Mouse (Mus musculus) small intestine, adult 2 months (tissue): ENCODE results near the gene Cldn11.

Experiments used
- CTCF ChIP-seq: fragments of 200-500 bp; IDR thresholded peaks from 2 replicates; pipeline ENCODE4 v1.5.1; 2012; ENCODE audit warnings: low read depth, mild to moderate bottlenecking, control low read depth, inconsistent platforms, low read length, moderate library complexity, mixed read lengths; ENCODE audit not compliant: insufficient replicate concordance, insufficient read length; ENCODE audit errors: extremely low read depth
- POLR2A ChIP-seq: fragments of 200-500 bp; IDR thresholded peaks from 2 replicates; pipeline ENCODE4 v1.6.1; 2012; ENCODE audit warnings: low read depth, mild to moderate bottlenecking, control low read depth, inconsistent platforms, low read length, moderate library complexity

GRCm38 (mm10) chr3:31138454-31139424 is 11.0 kb upstream of the Cldn11 start:
- peak; percentile 68; the same call in 1 of the 2 replicates for TF ChIP-seq CTCF
- no peak for TF ChIP-seq POLR2A
